Mouse (Mus musculus) heart, adult 18-20 months (tissue): ENCODE data around the gene Chrna10. TPM values are rescaled to one million over a fixed set of nuclear protein-coding genes. Genes with fewer than 3 reads are reported as not detected.
A peak's percentile ranks its signal among the peaks of the same experiment; 100 is the strongest.

ENCODE experiments used
- DNase-seq, 2 experiments: peaks; one replicate each; pipeline ENCODE4 v3.0.0; 2021 to 2022; ENCODE audit warnings: mixed read lengths in 1 of 2
- long read RNA-seq, 2 experiments: library from polyadenylated mRNA; stranded (forward); transcript quantifications; one replicate each; pipeline ENCODE4 v2.0.0; 2021
- total RNA-seq, 2 experiments: library from RNA; stranded (reverse); gene quantifications; 2 replicates each; pipeline ENCODE4 v1.2.3; 2021

Chrna10 gene
- total RNA-seq = not detected
- long read RNA-seq, experiment 1 = 0 reads
- long read RNA-seq, experiment 2 = 0 reads

- no peak for DNase-seq
Observed at GRCm38 (mm10) chr7:102116579-102117331, at the start of gene Chrna10. Gene Chrna10 (minus strand): TSS chr7:102116828.

GRCm38 (mm10) chr7:102153691-102154090, 37.1 kb upstream of the Chrna10 start:
- DNase-seq = no peak

DNA sequence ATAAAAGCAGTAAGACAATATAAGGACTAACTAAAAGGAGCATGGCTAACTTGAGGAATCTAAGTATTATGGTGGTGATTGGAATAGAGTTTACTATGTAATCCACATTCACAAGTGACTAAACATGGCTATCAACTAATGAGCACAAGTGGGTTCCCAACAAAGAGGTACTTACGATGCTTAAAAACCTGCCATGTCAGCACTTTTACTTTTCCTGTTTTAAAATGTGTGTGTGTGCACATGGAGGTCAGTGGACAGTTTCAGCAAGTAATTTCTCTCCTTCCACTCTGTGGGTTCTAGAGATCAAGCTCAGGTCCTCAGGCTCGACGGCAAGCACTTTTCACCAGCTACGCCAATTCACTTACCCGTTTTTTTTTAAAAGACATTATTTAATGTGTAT, 21.3 kb upstream of the Chrna10 start:
- DNase-seq = no peak

GRCm38 (mm10) chr7:102137464-102137863, 20.8 kb upstream of the Chrna10 start:
- peak in 1 of 2 experiments; percentile 40 for DNase-seq

- DNase-seq = peak in 1 of 2 experiments; percentile 27
Observed at GRCm38 (mm10) chr7:102132395-102132794, 15.8 kb upstream of the Chrna10 start.

- DNase-seq = no peak
Observed at GRCm38 (mm10) chr7:102120326-102120725, 3.7 kb upstream of the Chrna10 start.

DNA sequence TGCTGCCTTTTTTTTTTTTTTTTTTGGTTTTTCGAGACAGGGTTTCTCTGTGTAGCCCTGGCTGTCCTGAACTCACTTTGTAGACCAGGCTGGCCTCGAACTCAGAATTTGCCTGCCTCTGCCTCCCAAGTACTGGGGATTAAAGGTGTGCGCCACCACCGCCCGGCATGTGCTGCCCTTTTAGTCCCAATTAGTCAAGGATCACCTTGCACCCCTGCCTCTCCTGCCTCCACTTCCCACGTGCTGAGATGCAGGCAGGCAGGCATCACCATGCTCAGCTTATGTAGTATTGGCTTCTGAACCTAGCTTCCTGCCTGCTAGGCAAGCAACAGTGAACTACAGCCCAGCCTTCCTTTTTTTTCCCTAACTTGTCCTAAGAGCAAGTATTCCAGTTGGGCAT, 754 bp upstream of the Chrna10 start:
- no peak for DNase-seq

DNA sequence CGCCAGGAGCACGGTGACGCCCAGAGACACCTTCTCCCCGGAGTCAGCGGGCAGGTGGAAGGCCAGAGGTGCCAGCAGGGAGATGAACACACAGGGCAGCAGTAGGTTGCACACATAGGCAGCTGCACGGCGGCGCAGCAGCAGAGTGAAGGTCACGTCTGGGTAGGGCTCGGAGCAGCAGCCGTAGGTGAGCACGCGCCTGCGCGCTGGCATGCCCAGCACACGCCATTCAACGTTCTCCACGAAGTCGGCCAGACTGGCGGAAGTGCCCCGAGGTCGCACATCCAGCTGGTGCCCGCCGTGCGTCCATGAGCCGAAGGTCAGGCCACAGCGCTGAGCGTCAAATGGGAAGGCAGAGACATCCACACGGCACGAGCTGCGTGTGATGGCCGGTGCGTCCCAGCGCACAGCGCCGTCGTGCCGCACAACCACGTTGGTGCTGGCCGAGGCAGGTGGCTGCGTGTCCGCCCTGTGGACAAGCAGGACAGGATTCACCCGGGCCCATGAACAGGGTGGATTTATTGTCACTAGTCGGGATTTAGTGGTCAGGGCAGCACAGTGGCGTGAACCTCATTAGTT, 3.4 kb downstream of the Chrna10 start:
- DNase-seq = no peak

- DNase-seq = no peak
Observed at GRCm38 (mm10) chr7:102109746-102110145, 6.9 kb downstream of the Chrna10 start.

DNA sequence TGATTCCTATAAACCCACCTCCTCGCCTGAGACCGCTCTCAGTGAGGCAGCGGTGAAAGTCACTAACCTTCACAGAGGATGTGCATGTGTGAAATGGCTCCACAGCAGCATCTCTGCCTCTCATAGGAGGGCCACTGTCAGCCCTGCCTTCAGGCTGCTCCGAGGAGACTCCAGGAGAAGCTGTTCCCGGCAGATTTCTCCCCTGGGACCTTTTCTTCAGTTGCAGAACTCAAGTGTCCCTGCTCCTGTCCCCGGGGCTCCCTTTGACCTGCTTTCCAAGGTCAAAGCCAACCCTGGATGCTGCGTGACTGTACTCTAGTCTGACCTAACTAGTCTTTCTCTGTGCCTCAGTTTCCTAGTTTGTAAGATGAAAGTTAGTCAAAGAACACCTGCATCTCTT, 7.5 kb downstream of the Chrna10 start, which contains the start of gene Art5:
Gene Art5, minus strand, starts transcription at position 319 of the 400 bp plus-strand sequence.
- DNase-seq = no peak

GRCm38 (mm10) chr7:102108206-102108605, 8.4 kb downstream of the Chrna10 start:
- peak in 1 of 2 experiments; percentile 37 for DNase-seq

DNA sequence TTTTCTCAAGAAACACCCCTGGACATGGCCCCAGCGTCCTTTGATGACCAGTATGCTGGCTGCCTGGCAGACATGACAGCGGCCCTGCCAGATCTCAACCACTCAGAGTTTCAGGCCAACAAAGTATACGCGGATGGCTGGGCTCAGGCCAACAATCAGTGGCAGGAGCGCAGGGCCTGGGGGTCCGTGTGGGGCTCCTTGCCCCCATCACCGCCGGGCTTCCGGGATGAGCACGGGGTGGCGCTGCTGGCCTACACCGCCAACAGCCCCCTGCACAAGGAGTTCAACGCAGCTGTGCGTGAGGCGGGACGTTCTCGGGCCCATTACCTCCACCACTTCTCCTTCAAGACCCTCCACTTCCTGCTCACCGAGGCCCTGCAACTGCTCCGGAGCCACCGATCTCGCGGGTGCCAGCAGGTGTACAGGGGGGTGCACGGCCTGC, 9.9 kb downstream of the Chrna10 start:
- DNase-seq = peak; percentile 45 to 61

DNA sequence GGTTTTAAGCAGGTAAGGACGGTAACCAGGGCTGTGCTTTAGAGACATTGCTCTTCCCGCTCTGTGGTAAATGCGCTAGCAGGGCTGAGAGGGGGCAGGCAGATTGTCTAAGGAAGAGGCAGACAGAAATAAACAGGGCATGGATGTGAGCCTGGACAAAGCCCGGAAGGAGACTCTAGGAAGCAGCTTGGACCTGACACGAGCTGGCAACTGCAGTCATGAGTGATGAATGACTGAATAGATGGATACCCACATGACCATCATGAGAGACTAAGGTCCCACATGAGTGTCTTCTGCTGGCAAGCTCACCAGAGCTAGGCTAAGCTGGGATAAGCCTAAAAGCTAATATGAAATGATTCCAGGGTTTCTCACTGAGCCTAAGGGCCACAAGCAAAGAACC, 12.5 kb downstream of the Chrna10 start:
- peak in 1 of 2 experiments; percentile 34 for DNase-seq

GRCm38 (mm10) chr7:102103555-102103954, 13.1 kb downstream of the Chrna10 start:
- no peak for DNase-seq

DNA sequence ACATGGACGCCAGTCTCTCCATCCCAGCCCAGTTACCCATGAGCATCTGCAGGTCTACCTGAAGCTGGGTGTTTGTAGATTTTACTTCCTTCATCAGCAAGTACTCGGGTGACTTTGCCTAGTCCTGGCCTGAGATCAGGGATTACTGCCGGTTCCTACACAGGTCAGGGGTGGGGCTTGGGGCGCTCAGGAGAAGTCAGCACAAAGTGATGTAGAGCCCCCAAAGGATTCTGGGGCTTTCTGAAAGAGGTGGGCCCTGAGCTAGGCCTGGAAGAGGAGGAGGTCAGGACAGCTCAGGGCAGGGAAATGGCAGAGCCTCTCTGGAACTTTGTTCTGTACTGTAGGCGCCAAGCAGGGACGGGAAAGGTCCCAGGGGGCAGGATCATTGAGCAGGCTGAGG, 13.9 kb downstream of the Chrna10 start:
- peak in 1 of 2 experiments; percentile 31 for DNase-seq

- peak in 1 of 2 experiments; percentile 53 for DNase-seq
Observed at GRCm38 (mm10) chr7:102102241-102102640, 14.4 kb downstream of the Chrna10 start.

- DNase-seq = peak; percentile 71 to 74
Observed at GRCm38 (mm10) chr7:102101487-102101886, 15.1 kb downstream of the Chrna10 start, which contains the start of gene Art1. Gene Art1 (plus strand): TSS chr7:102101743.

DNA sequence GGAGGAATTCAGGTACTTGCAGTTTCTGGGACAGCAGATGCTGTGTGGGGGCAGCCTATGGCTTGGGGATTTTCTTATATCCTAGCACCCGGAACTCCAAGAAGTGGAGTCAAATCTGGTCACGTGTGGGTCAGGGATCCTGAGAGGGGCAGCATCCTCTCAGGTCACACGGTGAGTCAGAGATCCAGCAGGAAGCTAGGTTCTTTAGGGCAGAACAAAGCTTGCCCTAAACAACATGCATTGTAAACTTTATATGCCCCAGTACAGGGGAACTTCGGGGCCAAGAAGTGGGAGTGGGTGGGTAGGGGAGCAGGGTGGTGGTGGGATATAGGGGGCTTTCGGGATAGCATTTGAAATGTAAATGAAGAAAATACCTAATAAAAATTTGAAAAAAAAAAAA, 15.8 kb downstream of the Chrna10 start:
- DNase-seq = no peak

- DNase-seq = peak; percentile 56 to 67
Observed at GRCm38 (mm10) chr7:102099760-102100661, 16.6 kb downstream of the Chrna10 start.

GRCm38 (mm10) chr7:102087336-102087735, 29.3 kb downstream of the Chrna10 start:
- DNase-seq = no peak

DNA sequence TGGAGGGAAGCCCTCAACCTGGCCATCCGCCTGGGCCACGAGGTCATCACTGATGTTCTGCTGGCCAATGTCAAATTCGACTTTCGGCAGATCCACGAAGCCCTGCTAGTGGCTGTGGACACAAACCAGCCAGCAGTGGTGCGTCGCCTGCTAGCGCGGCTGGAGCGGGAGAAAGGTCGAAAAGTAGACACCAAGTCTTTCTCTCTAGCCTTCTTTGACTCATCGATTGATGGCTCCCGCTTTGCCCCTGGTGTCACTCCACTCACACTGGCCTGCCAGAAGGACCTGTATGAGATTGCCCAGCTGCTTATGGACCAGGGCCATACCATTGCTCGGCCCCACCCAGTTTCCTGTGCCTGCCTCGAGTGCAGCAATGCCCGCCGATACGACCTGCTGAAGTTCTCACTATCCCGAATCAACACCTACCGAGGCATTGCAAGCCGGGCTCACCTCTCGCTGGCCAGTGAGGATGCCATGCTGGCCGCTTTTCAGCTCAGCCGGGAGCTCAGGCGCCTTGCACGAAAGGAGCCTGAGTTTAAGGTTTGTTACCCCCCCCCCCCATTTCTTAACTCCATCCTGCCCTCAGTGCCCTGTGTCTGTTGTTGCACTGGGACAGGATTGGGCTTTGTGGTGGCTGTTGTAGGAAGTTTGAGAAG, 32.5 kb downstream of the Chrna10 start:
- DNase-seq = no peak

- DNase-seq = no peak
Observed at GRCm38 (mm10) chr7:102082816-102083215, 33.8 kb downstream of the Chrna10 start, which contains the start of gene Trpc2. Gene Trpc2 (plus strand): TSS chr7:102083116.
